Mouse (Mus musculus) stomach, postnatal 0 days (tissue): ENCODE data around the gene Rrnad1. TPM values are rescaled to one million over a fixed set of nuclear protein-coding genes. Genes with fewer than 3 reads are reported as not detected.

Source experiments
- ATAC-seq: fragments of 200-750 bp; cut with Nextera tagmentation; 2 replicates; pipeline ENCODE4 v1.8.0; 2017; ENCODE audit not compliant: low FRiP score, low TSS enrichment
- DNase-seq: peaks from one replicate; pipeline ENCODE4 v3.0.0-alpha.2; 2016; ENCODE audit warnings: low spot score
- H3K27ac ChIP-seq: fragments of 300-500 bp; sonication (generic); replicated peaks from 2 replicates; pipeline ENCODE4 v1.5.1; 2014; ENCODE audit warnings: mild to moderate bottlenecking, control low read depth
- H3K27me3 ChIP-seq: fragments of 300-500 bp; sonication (generic); 2 replicates; pipeline ENCODE4 v1.6.1; 2014; ENCODE audit warnings: low read length; ENCODE audit not compliant: control insufficient read depth, insufficient read depth
- H3K36me3 ChIP-seq: fragments of 300-500 bp; sonication (generic); 2 replicates; pipeline ENCODE4 v1.6.1; 2014; ENCODE audit warnings: low read length, mixed read lengths; ENCODE audit not compliant: control insufficient read depth, insufficient read depth
- H3K4me1 ChIP-seq: fragments of 300-500 bp; sonication (generic); replicated peaks from 2 replicates; pipeline ENCODE4 v1.6.1; 2014; ENCODE audit warnings: antibody characterized with exemption; ENCODE audit not compliant: control insufficient read depth, insufficient read depth
- H3K4me2 ChIP-seq: fragments of 300-500 bp; sonication (generic); replicated peaks from 2 replicates; pipeline ENCODE4 v1.6.1; 2014; ENCODE audit warnings: low read depth, mild to moderate bottlenecking, control low read depth, moderate library complexity
- H3K4me3 ChIP-seq: fragments of 300-500 bp; sonication (generic); 2 replicates; pipeline ENCODE4 v1.5.1; 2014; ENCODE audit warnings: low read depth, low read length, control low read depth
- H3K9ac ChIP-seq: fragments of 300-500 bp; sonication (generic); 2 replicates; pipeline ENCODE4 v1.6.1; 2014; ENCODE audit warnings: mild to moderate bottlenecking, low read length, control low read depth, mixed read lengths
- H3K9me3 ChIP-seq: fragments of 300-500 bp; sonication (generic); 2 replicates; pipeline ENCODE4 v1.6.1; 2016; ENCODE audit warnings: low read length; ENCODE audit not compliant: control insufficient read depth
- CTCF ChIP-seq: IDR thresholded peaks from 2 replicates; pipeline ENCODE4 v1.5.1; 2016; ENCODE audit warnings: antibody characterized with exemption, low read depth, mild to moderate bottlenecking, moderate library complexity
- EP300 ChIP-seq: optimal IDR thresholded peaks from 2 replicates; pipeline ENCODE3; 2016; ENCODE audit warnings: antibody characterized with exemption
- WGBS: fragments of 180-500 bp; shearing (Covaris S2); extraction: QIAGEN DNeasy Blood & Tissue Kit; methylation state at CpG from one replicate; pipeline ENCODE4 v1.1.7; 2014; 5-methylcytosine and 5-hydroxymethylcytosine counted together
- polyA plus RNA-seq: library from polyadenylated mRNA; unstranded; fragments of >200 nt; fragmentation: Nextera tagmentation; extraction: Ambion mirVana; gene quantifications from 2 replicates; pipeline ENCODE4 v1.2.1, GENCODE M21; 2015

The Rrnad1 gene
- polyA plus RNA-seq, 1 experiment from 2014 or later = 7.1 TPM

DNA sequence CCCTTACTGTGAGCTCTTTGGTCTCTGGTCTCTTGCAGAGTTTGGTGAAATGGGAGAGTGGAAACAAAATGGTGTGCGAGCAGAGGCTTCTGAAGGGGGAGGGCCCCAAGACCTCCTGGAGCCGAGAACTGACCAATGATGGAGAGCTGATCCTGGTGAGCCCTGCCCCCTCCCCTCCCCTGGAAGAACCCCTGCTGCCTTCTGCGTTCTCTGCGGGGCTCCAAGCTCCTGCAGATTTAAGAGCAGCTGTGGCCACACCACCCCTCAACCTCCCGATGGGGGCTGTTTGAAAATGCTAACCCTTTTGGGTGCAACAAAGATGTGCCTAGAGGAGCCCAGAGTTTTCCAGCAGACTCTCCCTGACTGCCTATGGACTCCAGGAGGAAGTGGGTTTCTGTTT, 21.9 kb upstream of the Rrnad1 start:
- H3K4me1 ChIP-seq = no peaks in the 10 kb centered on the region; the same call in none of the 2 replicates
- H3K4me3 ChIP-seq = peak overlapping the region; percentile 23
- 9% methylated on average over 5 of the region's 5 CpGs for WGBS
- DNase-seq = peak; percentile 19
- TF ChIP-seq CTCF = no peak
- no peak for TF ChIP-seq EP300
- no peaks in the 10 kb centered on the region for H3K9me3 ChIP-seq
- H3K27me3 ChIP-seq = no peaks in the 10 kb centered on the region
- no peaks in the 10 kb centered on the region for H3K36me3 ChIP-seq
- H3K4me2 ChIP-seq = peak overlapping the region; percentile 47
- ATAC-seq = peak; percentile 68; the same call in 1 of the 2 replicates
- H3K9ac ChIP-seq = peak overlapping the region; percentile 41; the same call in 1 of the 2 replicates
- H3K27ac ChIP-seq = peak overlapping the region; percentile 61; the same call in 1 of the 2 replicates

DNA sequence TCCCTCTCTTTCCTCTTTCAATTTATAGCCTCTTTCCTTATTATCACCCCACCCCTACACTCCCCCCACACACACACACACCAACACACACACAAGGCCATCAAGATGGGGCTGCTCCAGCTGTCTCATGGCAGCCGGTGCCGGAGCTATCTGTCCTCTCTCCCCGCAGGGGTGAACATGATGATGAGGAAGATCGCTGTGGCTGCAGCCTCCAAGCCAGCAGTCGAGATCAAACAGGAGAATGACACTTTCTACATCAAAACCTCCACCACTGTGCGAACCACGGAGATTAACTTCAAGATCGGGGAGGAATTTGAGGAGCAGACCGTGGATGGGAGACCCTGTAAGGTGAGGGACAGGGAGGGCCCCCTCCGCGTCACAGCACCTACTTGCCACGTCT, 21.4 kb upstream of the Rrnad1 start:
- H3K36me3 ChIP-seq = no peaks in the 10 kb centered on the region
- H3K4me2 ChIP-seq = peak overlapping the region; percentile 47
- H3K4me1 ChIP-seq = no peaks in the 10 kb centered on the region; the same call in none of the 2 replicates
- no peaks in the 10 kb centered on the region for H3K27me3 ChIP-seq
- no peaks in the 10 kb centered on the region for H3K9me3 ChIP-seq
- TF ChIP-seq CTCF (no peak), EP300 (no peak)
- DNase-seq = no peak
- no peak overlapping the region for H3K9ac ChIP-seq
- peak overlapping the region; percentile 61; the same call in 1 of the 2 replicates for H3K27ac ChIP-seq
- WGBS = 34% methylated on average over 12 of the region's 12 CpGs
- peak overlapping the region; percentile 23 for H3K4me3 ChIP-seq
- ATAC-seq = no peak

DNA sequence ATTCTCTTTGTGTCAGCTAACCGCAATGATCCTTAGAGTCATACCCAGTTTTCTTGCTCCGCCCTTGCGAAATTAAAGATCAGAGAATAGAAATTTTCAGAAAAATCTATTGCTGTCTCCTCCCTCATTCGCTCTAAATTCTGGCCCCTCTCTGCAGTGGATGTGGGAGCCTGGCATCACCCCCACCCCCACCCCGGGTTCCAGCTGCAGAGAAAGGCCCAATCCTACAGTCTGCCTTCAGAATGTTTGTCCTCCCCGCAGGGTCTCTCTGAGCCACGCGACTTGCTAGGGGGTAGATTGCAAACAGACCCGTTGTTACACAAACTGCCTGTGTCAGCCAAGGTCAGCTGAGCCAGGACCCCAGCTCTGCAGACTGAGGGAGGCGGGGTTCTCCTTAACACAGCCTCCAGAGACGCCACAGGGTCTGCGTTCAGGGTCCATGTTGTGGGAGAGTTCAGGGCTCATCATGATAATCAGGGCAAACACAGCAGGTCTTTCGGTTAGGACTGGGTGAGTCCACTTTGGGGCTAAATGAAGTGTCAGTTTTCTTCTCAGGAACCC, 19.5 kb upstream of the Rrnad1 start:
- H3K27me3 ChIP-seq = no peaks in the 10 kb centered on the region
- no peak for ATAC-seq
- TF ChIP-seq EP300 = no peak
- TF ChIP-seq CTCF = no peak
- no peaks in the 10 kb centered on the region for H3K36me3 ChIP-seq
- no peaks in the 10 kb centered on the region; the same call in none of the 2 replicates for H3K4me1 ChIP-seq
- WGBS = 38% methylated on average over 13 of the region's 13 CpGs
- DNase-seq = no peak
- H3K27ac ChIP-seq = no peak overlapping the region
- no peak overlapping the region for H3K4me2 ChIP-seq
- H3K9me3 ChIP-seq = no peaks in the 10 kb centered on the region
- no peak overlapping the region for H3K4me3 ChIP-seq
- no peak overlapping the region for H3K9ac ChIP-seq

DNA sequence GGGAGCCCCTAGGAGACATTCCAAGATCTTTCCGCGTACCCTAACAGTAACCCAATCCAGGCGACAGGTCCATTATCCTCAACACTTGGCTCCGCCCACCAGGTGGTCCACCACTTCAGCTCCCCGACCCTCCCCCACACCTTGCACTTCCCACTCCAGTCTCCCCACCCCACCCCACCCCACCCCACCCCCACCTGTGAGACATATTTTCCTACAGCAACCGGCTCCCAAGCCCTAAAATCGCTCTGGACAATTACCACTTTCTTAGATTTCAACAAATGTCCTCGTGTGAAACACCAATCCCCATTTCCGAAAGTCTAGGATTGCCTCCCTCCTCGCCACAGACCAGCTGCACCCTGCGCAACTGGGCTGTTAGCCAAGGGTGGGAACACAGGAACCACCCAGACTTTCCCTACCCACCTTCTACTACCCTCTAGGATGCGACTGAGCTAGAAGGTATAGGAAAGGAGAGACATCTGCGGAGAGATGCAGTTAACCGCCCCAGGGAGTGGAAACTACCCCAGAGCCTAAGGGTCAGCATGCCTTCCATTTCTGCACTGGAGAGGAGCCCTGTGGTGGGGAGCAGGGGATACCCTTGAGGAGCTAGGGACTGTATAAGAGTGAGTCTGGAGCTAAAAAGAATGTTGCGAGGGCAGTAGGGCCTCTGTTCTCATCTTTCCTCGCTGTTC, 18.9 kb upstream of the Rrnad1 start:
- H3K4me3 ChIP-seq = no peak overlapping the region
- no peak overlapping the region for H3K27ac ChIP-seq
- no peak overlapping the region; the same call in 1 of the 2 replicates for H3K4me2 ChIP-seq

DNA sequence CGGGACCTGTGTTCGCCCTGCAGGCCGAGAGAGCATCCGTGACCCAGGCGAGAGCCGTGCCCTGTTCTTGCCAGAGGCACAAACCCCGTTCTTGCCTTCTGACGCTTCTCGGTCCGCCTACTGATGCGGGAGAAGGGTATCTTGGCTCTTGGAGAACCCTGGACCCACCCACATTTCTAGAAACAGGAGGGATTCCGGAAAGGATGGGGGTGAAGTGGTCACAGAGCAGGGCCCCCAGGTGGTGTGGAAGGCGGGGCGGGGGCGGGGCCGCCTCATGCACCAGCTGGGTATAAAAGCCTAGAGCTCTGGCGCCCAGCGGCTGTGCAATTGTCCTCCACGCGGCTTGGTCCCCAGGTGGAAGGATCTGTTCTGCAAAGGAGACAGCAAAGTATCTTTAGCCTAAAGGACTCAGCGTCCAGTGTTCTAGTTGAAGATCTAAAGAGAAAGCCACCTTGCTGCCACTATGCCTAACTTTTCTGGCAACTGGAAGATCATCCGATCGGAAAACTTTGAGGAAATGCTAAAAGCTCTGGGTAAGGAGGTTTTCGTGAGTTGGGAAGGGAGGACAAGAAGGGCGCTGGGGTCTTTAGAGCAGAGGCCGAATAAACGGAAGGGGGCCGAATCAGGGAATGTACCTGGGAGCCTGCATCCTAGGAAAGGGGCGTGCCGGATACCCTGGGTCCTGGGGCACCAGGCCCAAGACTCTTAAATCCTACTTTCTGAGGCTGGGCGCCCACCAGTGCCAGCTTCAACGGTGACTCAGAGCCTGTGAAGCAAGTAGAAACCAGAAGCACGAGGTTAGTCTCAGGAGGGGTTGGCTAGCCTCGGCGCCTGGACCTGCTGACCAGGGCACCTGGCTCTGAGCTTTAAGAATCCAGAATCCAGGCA, 18.1 kb upstream of the Rrnad1 start, which contains the start of gene Crabp2:
Gene Crabp2, plus strand, starts transcription at position 289 of the 888 bp plus-strand sequence.
- H3K4me1 ChIP-seq = peaks cover 3% of the 10 kb centered on the region
- H3K36me3 ChIP-seq = no peaks in the 10 kb centered on the region
- no peak for ATAC-seq
- peak; percentile 31 for DNase-seq
- no peak within 1 kb of the TSS for H3K27ac ChIP-seq
- H3K4me2 ChIP-seq = peak within 1 kb of the TSS; percentile 50
- 9% methylated on average over 35 of the region's 35 CpGs for WGBS
- TF ChIP-seq CTCF (no peak), EP300 (no peak)
- H3K9ac ChIP-seq = 0 out of 2 replicates have a peak within 1 kb of the TSS, but pooled peaks have one; percentile 31
- H3K4me3 ChIP-seq = peak within 1 kb of the TSS; percentile 22
- H3K9me3 ChIP-seq = no peaks in the 10 kb centered on the region
- no peaks in the 10 kb centered on the region for H3K27me3 ChIP-seq

More for the DNA sequence above, 18.9 kb upstream of the Rrnad1 start:
- Histone ChIP-seq H3K9ac (no peak overlapping the region), H3K4me1 (peaks cover 3% of the 10 kb centered on the region), H3K9me3 (no peaks in the 10 kb centered on the region), H3K36me3 (no peaks in the 10 kb centered on the region), H3K27me3 (no peaks in the 10 kb centered on the region)
- ATAC-seq (no peak), DNase-seq (no peak)
- TF ChIP-seq CTCF (no peak), EP300 (no peak)
- WGBS = 33% methylated on average over 14 of the region's 16 CpGs
